ENCODE assay signal across 8 mouse cellular contexts in the genomic region with DNA sequence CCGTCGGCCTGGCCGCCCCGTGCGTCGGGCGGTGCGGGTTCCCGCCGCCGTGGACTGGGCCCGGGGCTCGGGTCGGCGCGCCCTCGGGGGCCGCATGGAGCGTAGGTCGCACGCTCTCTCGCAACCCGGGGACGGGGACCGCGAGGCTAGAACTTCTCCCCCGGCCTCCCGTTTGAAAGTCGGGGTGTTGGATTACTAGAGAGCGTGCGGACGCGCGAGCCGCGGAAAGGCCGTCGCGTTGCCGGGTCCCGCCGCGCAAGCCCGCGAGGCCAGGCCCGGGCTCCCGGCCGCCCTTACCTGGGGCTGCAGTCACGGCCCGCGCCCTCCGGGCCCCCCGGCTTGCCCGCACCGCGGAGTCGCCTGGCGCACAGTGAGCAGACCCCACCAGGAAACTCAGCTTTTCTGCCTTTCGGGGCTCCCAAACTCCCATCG. TPM values are rescaled to one million over a fixed set of nuclear protein-coding genes. Genes with fewer than 3 reads are reported as not detected.
DNase-seq lines count a peak whose midpoint lies in the region; ATAC-seq and TF ChIP-seq lines count a peak whose summit lies in the region.

No protein-coding gene starts in this region.

- H3K27me3 ChIP-seq in forebrain, embryonic 10.5 days (ENCODE audit: poor library complexity, severe bottlenecking), result no peaks in the 10 kb centered on the region
- no peaks in the 10 kb centered on the region for H3K27me3 ChIP-seq in heart, embryonic 15.5 days

- peak overlapping the region; percentile 93 to 96 for H3K4me3 ChIP-seq in ES-E14 (ENCODE audit: insufficient read depth in 1 of 2, low read depth in 1 of 2, low read length in 2 of 2, poor library complexity in 1 of 2, severe bottlenecking in 1 of 2)
- H3K4me3 ChIP-seq in forebrain, embryonic 10.5 days, result peak overlapping the region; percentile 96
- peak overlapping the region; percentile 97 for H3K4me3 ChIP-seq in heart, embryonic 15.5 days

- WGBS in forebrain, embryonic 10.5 days, result under 1% methylated on average over 60 of the region's 60 CpGs
- WGBS in heart, embryonic 15.5 days, result 0% methylated on average over 58 of the region's 60 CpGs

- H3K4me2 ChIP-seq in heart, embryonic 15.5 days, result peak overlapping the region; percentile 66

- H3K27ac ChIP-seq in ES-E14 (ENCODE audit: insufficient read depth, low read depth, low read length, poor library complexity, severe bottlenecking), result 0 out of 2 replicates have a peak overlapping the region, but pooled peaks have one; percentile 76
- H3K27ac ChIP-seq in forebrain, embryonic 10.5 days, result peak overlapping the region; percentile 100
- H3K27ac ChIP-seq in heart, embryonic 15.5 days, result peak overlapping the region; percentile 100

- 0 out of 4 replicates have a peak, but pooled peaks cover 0 to 2% of the 10 kb centered on the region in 2 experiments for H3K4me1 ChIP-seq in ES-E14 (ENCODE audit: control insufficient read depth in 2 of 2, insufficient read depth in 2 of 2, low read length in 2 of 2, poor library complexity in 1 of 2)
- peaks cover 44% of the 10 kb centered on the region for H3K4me1 ChIP-seq in forebrain, embryonic 10.5 days
- H3K4me1 ChIP-seq in heart, embryonic 15.5 days (replicated peaks), result peaks cover 27% of the 10 kb centered on the region

- peak overlapping the region; percentile 99 for H3K9ac ChIP-seq in ES-E14 (ENCODE audit: insufficient read depth, low read depth, low read length, poor library complexity, severe bottlenecking)
- H3K9ac ChIP-seq in heart, embryonic 15.5 days, result peak overlapping the region; percentile 100

- DNase-seq in ES-E14 (ENCODE audit: low read depth, low spot score) (peak; percentile 17), MN1 (ENCODE audit: low spot score) (no peak)
- peak; percentile 55 for DNase-seq in brain, adult 2 months (ENCODE audit: low read depth, low spot score)
- DNase-seq in forebrain, embryonic 10.5 days (ENCODE audit: extremely low spot score, low spot score), result peak; percentile 57
- DNase-seq in kidney, postnatal 25 days, result peak; percentile 33 to 63
- peak; percentile 63 to 67 for DNase-seq in lung, postnatal 4 days
- DNase-seq in right cerebral cortex, postnatal 36 days (ENCODE audit: low spot score in 2 of 2), result peak; percentile 9 to 12

- H3K36me3 ChIP-seq in ES-E14 (ENCODE audit: control insufficient read depth, insufficient read depth, low read length, poor library complexity, severe bottlenecking), result no peaks in the 10 kb centered on the region
- no peaks in the 10 kb centered on the region for H3K36me3 ChIP-seq in forebrain, embryonic 10.5 days (replicated peaks)
- no peaks in the 10 kb centered on the region for H3K36me3 ChIP-seq in heart, embryonic 15.5 days

- in situ Hi-C loops in ES-E14 (cut with MboI; ENCODE audit: low sequenced_read_pairs in 2 of 2, unreplicated experiment in 2 of 2), result no loop called here

- peak; percentile 45 for ATAC-seq in heart, embryonic 15.5 days (replicated peaks; ENCODE audit: insufficient number of reproducible peaks, insufficient read depth, low FRiP score, low read depth)

- no peaks in the 10 kb centered on the region for H3K9me3 ChIP-seq in ES-E14 (ENCODE audit: control insufficient read depth, insufficient read depth, low read depth, low read length)
- H3K9me3 ChIP-seq in forebrain, embryonic 10.5 days, result no peaks in the 10 kb centered on the region
- H3K9me3 ChIP-seq in heart, embryonic 15.5 days (replicated peaks), result no peaks in the 10 kb centered on the region

TF ChIP-seq in ES-E14, 5 proteins besides CTCF, POLR2A, EP300 and RAD21:
- TF ChIP-seq ZNF384 (IDR thresholded peaks at IDR 0.05; ENCODE audit: low read depth, low read length) (no peak), CHD2 (IDR thresholded peaks at IDR 0.05; ENCODE audit: low read depth, low read length) (no peak), HCFC1 (IDR thresholded peaks at IDR 0.05; ENCODE audit: borderline replicate concordance, insufficient read depth, low read length) (no peak), MAFK (IDR thresholded peaks at IDR 0.05; ENCODE audit: insufficient read depth, low read depth, low read length) (no peak), ZC3H11A (IDR thresholded peaks at IDR 0.05; ENCODE audit: borderline replicate concordance, low read depth, low read length) (no peak)

RNA-seq across cellular contexts. Expression of gene Rdx, which starts 1.7 kb away (rescaled TPM):
- 73.3 and 97.0 TPM in 2 replicates for total RNA-seq in ES-E14 (2012; rRNA removed)
- polyA plus RNA-seq in forebrain, embryonic 10.5 days (2016; fragmentation: Nextera tagmentation; extraction: Ambion mirVana), result 145 and 156 TPM in 2 replicates
- polyA plus RNA-seq in heart, embryonic 15.5 days (2015; fragmentation: Nextera tagmentation; extraction: Ambion mirVana), result 92.0 and 102 TPM in 2 replicates
